Mouse (Mus musculus): ENCODE data around the gene Smim1. TPM values are rescaled to one million over a fixed set of nuclear protein-coding genes. Genes with fewer than 3 reads are reported as not detected.

The Smim1 gene
- polyA plus RNA-seq, 1 experiment from 2014 or later = 35.4 TPM

- Histone ChIP-seq H3K9me3 (ENCODE audit: control insufficient read depth, low read length) (no peaks in the 10 kb centered on the region), H3K4me2 (replicated peaks; ENCODE audit: low read depth, low read length) (peak overlapping the region; percentile 73), H3K9ac (ENCODE audit: low read depth, low read length) (peak overlapping the region; percentile 61; the same call in 1 of the 2 replicates), H3K36me3 (ENCODE audit: control insufficient read depth, insufficient read depth, low read length) (peaks cover 19% of the 10 kb centered on the region), H3K27ac (ENCODE audit: low read depth, low read length) (peak overlapping the region; percentile 65), H3K27me3 (ENCODE audit: control insufficient read depth, insufficient read depth, low read length) (0 out of 2 replicates have a peak, but pooled peaks cover 4% of the 10 kb centered on the region), H3K4me3 (ENCODE audit: low read length) (peak overlapping the region; percentile 48), H3K4me1 (ENCODE audit: control insufficient read depth, insufficient read depth, low read length) (peaks cover 47% of the 10 kb centered on the region)
- WGBS = 36% methylated on average over 17 of the region's 17 CpGs
- ATAC-seq (ENCODE audit: low FRiP score, low TSS enrichment) = no peak
Observed at GRCm38 (mm10) chr4:154024729-154025521, 1.1 kb downstream of the Smim1 start.

GRCm38 (mm10) chr4:154023754-154024601, 2.1 kb downstream of the Smim1 start:
- H3K9ac ChIP-seq (ENCODE audit: low read depth, low read length) = peak overlapping the region; percentile 4; the same call in 1 of the 2 replicates
- peak overlapping the region; percentile 73; the same call in 1 of the 2 replicates for H3K4me2 ChIP-seq (replicated peaks; ENCODE audit: low read depth, low read length)
- H3K36me3 ChIP-seq (ENCODE audit: control insufficient read depth, insufficient read depth, low read length) = peaks cover 29% of the 10 kb centered on the region
- WGBS = 11% methylated on average over 8 of the region's 8 CpGs
- H3K27me3 ChIP-seq (ENCODE audit: control insufficient read depth, insufficient read depth, low read length) = 0 out of 2 replicates have a peak, but pooled peaks cover 4% of the 10 kb centered on the region
- no peaks in the 10 kb centered on the region for H3K9me3 ChIP-seq (ENCODE audit: control insufficient read depth, low read length)
- peak overlapping the region; percentile 48; the same call in 1 of the 2 replicates for H3K4me3 ChIP-seq (ENCODE audit: low read length)
- ATAC-seq (ENCODE audit: low FRiP score, low TSS enrichment) = peak; percentile 7; the same call in 1 of the 2 replicates
- H3K4me1 ChIP-seq (ENCODE audit: control insufficient read depth, insufficient read depth, low read length) = peaks cover 47% of the 10 kb centered on the region
- H3K27ac ChIP-seq (ENCODE audit: low read depth, low read length) = peak overlapping the region; percentile 55; the same call in 1 of the 2 replicates

- peaks cover 47% of the 10 kb centered on the region for H3K4me1 ChIP-seq (ENCODE audit: control insufficient read depth, insufficient read depth, low read length)
- H3K9ac ChIP-seq (ENCODE audit: low read depth, low read length) = peak overlapping the region; percentile 7; the same call in 1 of the 2 replicates
- WGBS = 35% methylated on average over 4 of the region's 4 CpGs
- H3K27me3 ChIP-seq (ENCODE audit: control insufficient read depth, insufficient read depth, low read length) = 0 out of 2 replicates have a peak, but pooled peaks cover 4% of the 10 kb centered on the region
- peaks cover 40% of the 10 kb centered on the region for H3K36me3 ChIP-seq (ENCODE audit: control insufficient read depth, insufficient read depth, low read length)
- peak overlapping the region; percentile 82; the same call in 1 of the 2 replicates for H3K27ac ChIP-seq (ENCODE audit: low read depth, low read length)
- no peak for ATAC-seq (ENCODE audit: low FRiP score, low TSS enrichment)
- no peak overlapping the region for H3K4me3 ChIP-seq (ENCODE audit: low read length)
- no peaks in the 10 kb centered on the region for H3K9me3 ChIP-seq (ENCODE audit: control insufficient read depth, low read length)
- H3K4me2 ChIP-seq (replicated peaks; ENCODE audit: low read depth, low read length) = no peak overlapping the region
Observed at GRCm38 (mm10) chr4:154022844-154023243, 3.2 kb downstream of the Smim1 start.

GRCm38 (mm10) chr4:154022407-154022806, 3.6 kb downstream of the Smim1 start:
- Histone ChIP-seq H3K27me3 (ENCODE audit: control insufficient read depth, insufficient read depth, low read length) (0 out of 2 replicates have a peak, but pooled peaks cover 4% of the 10 kb centered on the region), H3K36me3 (ENCODE audit: control insufficient read depth, insufficient read depth, low read length) (peaks cover 43% of the 10 kb centered on the region), H3K4me3 (ENCODE audit: low read length) (no peak overlapping the region), H3K4me2 (replicated peaks; ENCODE audit: low read depth, low read length) (no peak overlapping the region), H3K9ac (ENCODE audit: low read depth, low read length) (peak overlapping the region; percentile 7; the same call in 1 of the 2 replicates), H3K4me1 (ENCODE audit: control insufficient read depth, insufficient read depth, low read length) (peaks cover 47% of the 10 kb centered on the region), H3K9me3 (ENCODE audit: control insufficient read depth, low read length) (no peaks in the 10 kb centered on the region), H3K27ac (ENCODE audit: low read depth, low read length) (peak overlapping the region; percentile 82; the same call in 1 of the 2 replicates)
- ATAC-seq (ENCODE audit: low FRiP score, low TSS enrichment) = peak; percentile 65
- 26% methylated on average over 4 of the region's 4 CpGs for WGBS

- H3K27ac ChIP-seq (ENCODE audit: low read depth, low read length) = peak overlapping the region; percentile 82; the same call in 1 of the 2 replicates
- no peak overlapping the region for H3K9ac ChIP-seq (ENCODE audit: low read depth, low read length)
- no peak for ATAC-seq (ENCODE audit: low FRiP score, low TSS enrichment)
- H3K36me3 ChIP-seq (ENCODE audit: control insufficient read depth, insufficient read depth, low read length) = peaks cover 53% of the 10 kb centered on the region
- WGBS = 93% methylated on average over 9 of the region's 9 CpGs
- H3K9me3 ChIP-seq (ENCODE audit: control insufficient read depth, low read length) = no peaks in the 10 kb centered on the region
- no peak overlapping the region for H3K4me3 ChIP-seq (ENCODE audit: low read length)
- H3K4me2 ChIP-seq (replicated peaks; ENCODE audit: low read depth, low read length) = no peak overlapping the region
- H3K4me1 ChIP-seq (ENCODE audit: control insufficient read depth, insufficient read depth, low read length) = peaks cover 44% of the 10 kb centered on the region
- H3K27me3 ChIP-seq (ENCODE audit: control insufficient read depth, insufficient read depth, low read length) = 0 out of 2 replicates have a peak, but pooled peaks cover 4% of the 10 kb centered on the region
Observed at GRCm38 (mm10) chr4:154021432-154021831, 4.6 kb downstream of the Smim1 start.

- H3K27ac ChIP-seq (ENCODE audit: low read depth, low read length) = no peak overlapping the region
- H3K9me3 ChIP-seq (ENCODE audit: control insufficient read depth, low read length) = no peaks in the 10 kb centered on the region
- no peak overlapping the region for H3K4me3 ChIP-seq (ENCODE audit: low read length)
- H3K9ac ChIP-seq (ENCODE audit: low read depth, low read length) = no peak overlapping the region
- ATAC-seq (ENCODE audit: low FRiP score, low TSS enrichment) = no peak
- WGBS = 73% methylated on average over 7 of the region's 7 CpGs
- peaks cover 28% of the 10 kb centered on the region for H3K4me1 ChIP-seq (ENCODE audit: control insufficient read depth, insufficient read depth, low read length)
- peaks cover 67% of the 10 kb centered on the region for H3K36me3 ChIP-seq (ENCODE audit: control insufficient read depth, insufficient read depth, low read length)
- no peak overlapping the region for H3K4me2 ChIP-seq (replicated peaks; ENCODE audit: low read depth, low read length)
- 0 out of 2 replicates have a peak, but pooled peaks cover 1% of the 10 kb centered on the region for H3K27me3 ChIP-seq (ENCODE audit: control insufficient read depth, insufficient read depth, low read length)
Observed at GRCm38 (mm10) chr4:154019571-154019970, 6.5 kb downstream of the Smim1 start.

GRCm38 (mm10) chr4:154015476-154015875, 10.6 kb downstream of the Smim1 start:
- Histone ChIP-seq H3K4me1 (ENCODE audit: control insufficient read depth, insufficient read depth, low read length) (peaks cover 12% of the 10 kb centered on the region), H3K27me3 (ENCODE audit: control insufficient read depth, insufficient read depth, low read length) (no peaks in the 10 kb centered on the region), H3K4me2 (replicated peaks; ENCODE audit: low read depth, low read length) (no peak overlapping the region), H3K9ac (ENCODE audit: low read depth, low read length) (no peak overlapping the region), H3K9me3 (ENCODE audit: control insufficient read depth, low read length) (no peaks in the 10 kb centered on the region), H3K27ac (ENCODE audit: low read depth, low read length) (no peak overlapping the region), H3K36me3 (ENCODE audit: control insufficient read depth, insufficient read depth, low read length) (peaks cover 55% of the 10 kb centered on the region), H3K4me3 (ENCODE audit: low read length) (no peak overlapping the region)
- ATAC-seq (ENCODE audit: low FRiP score, low TSS enrichment) = no peak
- WGBS = 96% methylated on average over 11 of the region's 11 CpGs

GRCm38 (mm10) chr4:154012132-154012882, 13.7 kb downstream of the Smim1 start:
- WGBS = 2% methylated on average over 55 of the region's 55 CpGs
- ATAC-seq (ENCODE audit: low FRiP score, low TSS enrichment) = no peak
- Histone ChIP-seq H3K36me3 (ENCODE audit: control insufficient read depth, insufficient read depth, low read length) (peaks cover 27% of the 10 kb centered on the region), H3K9ac (ENCODE audit: low read depth, low read length) (peak overlapping the region; percentile 90), H3K4me3 (ENCODE audit: low read length) (peak overlapping the region; percentile 89), H3K27ac (ENCODE audit: low read depth, low read length) (no peak overlapping the region; the same call in 1 of the 2 replicates), H3K4me1 (ENCODE audit: control insufficient read depth, insufficient read depth, low read length) (peaks cover 12% of the 10 kb centered on the region), H3K4me2 (replicated peaks; ENCODE audit: low read depth, low read length) (peak overlapping the region; percentile 93), H3K27me3 (ENCODE audit: control insufficient read depth, insufficient read depth, low read length) (no peaks in the 10 kb centered on the region), H3K9me3 (ENCODE audit: control insufficient read depth, low read length) (no peaks in the 10 kb centered on the region)
